Mouse (Mus musculus) adrenal gland, postnatal 36 days (tissue): ENCODE measurements at regions not wholly inside any gene's neighbourhood (a gene's known extent, or its start where the extent isn't known, plus 50 kb on each side); places are given as distances from the start of the nearest gene placed in this dataset.

Experiments used
- DNase-seq, 2 experiments: peaks; one replicate each; pipeline ENCODE4 v3.0.0; 2021; ENCODE audit warnings: mixed read lengths in 1 of 2

GRCm38 (mm10) chr13:102132696-102133095, 364.7 kb upstream of the Pik3r1 start:
- DNase-seq = no peak

DNA sequence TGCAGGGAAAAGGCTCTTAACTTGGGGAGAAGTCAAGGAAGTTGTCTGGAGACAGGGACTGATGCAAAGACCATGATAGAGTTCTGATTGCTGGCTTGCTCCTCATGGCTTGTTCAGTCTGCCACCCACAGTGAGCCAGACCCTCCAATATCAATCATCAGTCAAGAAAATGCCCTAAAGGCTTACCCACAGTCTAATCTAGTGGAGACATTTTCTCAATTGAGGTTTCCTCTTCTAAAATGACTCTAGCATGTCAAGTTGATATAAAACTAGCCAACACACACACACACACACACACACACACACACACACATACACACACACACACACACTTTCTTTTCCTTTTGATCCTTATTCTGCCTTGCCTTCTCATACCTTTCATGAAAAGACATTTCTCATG, 367.2 kb upstream of the Pik3r1 start:
- no peak for DNase-seq

DNA sequence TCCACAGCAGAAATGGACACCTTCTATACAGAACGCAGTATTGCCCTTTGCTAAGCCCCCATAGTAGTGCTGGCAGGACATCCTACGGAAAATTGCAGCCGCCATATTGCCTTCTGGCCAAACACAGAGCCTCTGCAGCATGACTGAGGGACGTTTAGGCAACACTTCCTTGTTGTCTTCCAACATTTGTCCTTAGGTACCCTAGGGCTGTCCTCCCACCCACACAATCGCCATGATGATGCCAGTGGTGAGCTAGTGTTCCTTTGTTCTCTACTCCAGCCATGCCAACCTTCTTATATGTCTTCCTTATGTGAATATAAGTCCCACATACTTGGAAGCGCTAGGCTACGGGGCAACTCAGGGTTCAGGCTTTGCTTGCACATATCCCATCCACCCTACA, 375.0 kb upstream of the Pik3r1 start:
- no peak for DNase-seq

DNA sequence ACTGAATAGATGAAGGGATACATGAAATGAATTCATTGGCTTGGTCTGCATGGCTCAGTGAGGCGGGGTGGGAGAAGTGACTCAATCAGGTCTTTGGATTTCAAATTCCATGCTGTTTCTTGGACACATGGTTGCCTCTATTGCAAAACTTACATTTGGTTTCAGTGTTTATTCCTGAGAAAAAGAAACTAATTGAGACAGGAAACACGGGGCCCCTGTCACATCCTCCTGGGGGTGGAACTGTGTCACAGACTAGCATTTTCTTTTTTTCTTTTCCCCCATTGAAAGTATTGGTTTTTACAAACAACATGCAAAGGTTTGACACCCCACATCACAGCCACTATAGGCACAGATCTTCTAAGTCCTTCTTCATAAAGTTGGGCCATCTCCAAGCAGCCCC, 375.8 kb upstream of the Pik3r1 start:
- DNase-seq = no peak

DNA sequence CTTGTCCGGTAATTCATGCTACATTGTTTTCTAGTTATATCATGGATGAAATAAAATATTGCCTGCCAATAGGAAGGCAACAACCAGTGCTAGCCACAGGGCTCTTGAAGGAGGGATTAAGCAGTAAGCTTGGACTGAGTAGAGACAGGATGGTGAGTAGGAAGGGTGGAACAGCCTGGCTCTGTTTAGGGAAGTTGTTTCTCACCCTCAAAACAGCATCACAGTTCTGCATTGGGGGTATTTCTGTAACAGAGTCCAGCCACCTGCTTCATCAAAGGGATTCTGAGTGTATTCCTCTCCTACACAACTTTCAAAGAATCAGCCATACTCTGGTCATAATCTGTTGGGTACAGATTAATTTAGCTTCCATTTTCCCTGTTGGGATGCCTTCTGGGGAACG, 380.0 kb upstream of the Pik3r1 start:
- DNase-seq = no peak

- DNase-seq = no peak
These were observed 386.0 kb upstream of the Pik3r1 start for GRCm38 (mm10) chr13:102153785-102154608.

- DNase-seq = no peak
These were observed 386.5 kb upstream of the Pik3r1 start for GRCm38 (mm10) chr13:102154609-102154899.

DNA sequence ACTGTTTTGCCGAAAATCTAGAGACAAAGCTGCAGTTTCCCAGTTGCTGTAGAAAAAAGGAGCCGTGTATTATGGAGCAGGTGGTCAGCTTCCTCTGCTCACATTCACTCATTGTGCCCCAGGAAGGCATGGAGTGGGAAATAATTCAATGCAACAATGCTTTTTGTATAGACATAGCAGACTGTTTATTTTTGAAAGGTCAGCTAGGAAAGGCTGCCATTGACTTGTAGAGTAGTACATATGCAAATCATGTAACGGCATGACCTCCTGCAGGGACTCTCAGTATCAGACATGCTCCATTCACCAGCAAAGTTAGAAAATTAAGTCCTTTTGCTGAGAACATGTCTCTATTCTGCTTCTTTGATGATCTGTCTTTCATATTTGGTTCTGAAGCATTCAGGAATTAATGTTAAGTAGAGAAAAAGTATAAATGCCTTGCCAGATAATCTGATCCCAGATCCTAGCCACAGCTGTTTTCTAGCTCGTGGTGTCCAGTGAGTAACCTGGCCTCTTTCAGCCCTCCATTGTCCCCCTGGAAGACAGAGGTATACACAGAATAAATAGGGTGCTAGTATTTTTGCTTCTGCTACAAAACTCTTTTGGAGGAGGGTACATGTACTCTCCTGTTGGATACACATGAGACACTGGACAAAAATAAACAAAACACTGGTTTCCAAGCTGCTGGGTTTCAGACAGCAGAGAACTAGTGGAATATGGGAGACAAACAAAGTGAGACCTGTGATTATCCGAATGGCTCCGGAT, 389.5 kb upstream of the Pik3r1 start:
- no peak for DNase-seq

GRCm38 (mm10) chr13:102173382-102174234, 405.6 kb upstream of the Pik3r1 start:
- DNase-seq = no peak

DNA sequence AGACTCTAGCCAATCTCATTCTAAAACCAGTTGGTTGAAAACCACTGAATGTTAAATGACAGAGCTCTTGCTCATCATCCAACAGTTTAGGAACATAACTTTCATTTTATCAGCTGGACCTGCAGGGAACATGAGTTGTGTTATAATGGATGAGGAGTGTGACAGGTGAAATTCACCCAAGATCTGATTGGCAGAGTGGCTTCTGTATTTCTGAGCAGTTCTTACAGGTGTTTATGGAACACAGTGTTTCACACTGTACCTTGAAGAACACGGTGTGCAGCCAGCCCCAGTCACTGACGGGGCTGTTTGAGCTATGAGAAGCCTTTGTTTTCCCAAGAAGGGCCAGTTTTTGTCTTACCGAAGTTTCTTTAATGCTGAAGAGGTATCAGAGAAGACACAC, 406.4 kb upstream of the Pik3r1 start:
- DNase-seq = no peak

GRCm38 (mm10) chr13:102174896-102175295, 406.9 kb upstream of the Pik3r1 start:
- no peak for DNase-seq

DNA sequence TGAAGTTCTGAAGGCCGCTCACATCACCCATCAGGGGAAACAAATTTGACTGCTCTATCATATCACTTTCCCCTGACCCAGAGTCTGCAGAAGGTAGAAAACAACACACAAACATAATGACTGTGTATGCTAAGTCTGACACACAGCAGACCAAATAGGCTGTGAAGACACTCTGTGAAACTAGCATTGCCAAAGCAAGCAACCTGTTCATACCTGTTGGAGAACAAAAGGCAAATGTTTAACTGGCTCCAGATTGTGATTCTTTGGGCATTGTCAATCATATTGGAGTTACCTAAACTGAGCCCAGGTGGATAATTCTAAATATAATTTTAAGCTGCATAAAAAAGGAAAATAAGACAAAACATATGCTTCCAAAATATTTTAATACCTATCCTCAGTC, 407.4 kb upstream of the Pik3r1 start:
- DNase-seq = no peak

- DNase-seq = no peak
These were observed 408.4 kb upstream of the Pik3r1 start for GRCm38 (mm10) chr13:102176456-102176855.

- no peak for DNase-seq
These were observed 426.7 kb upstream of the Pik3r1 start for GRCm38 (mm10) chr13:102194716-102195115.

DNA sequence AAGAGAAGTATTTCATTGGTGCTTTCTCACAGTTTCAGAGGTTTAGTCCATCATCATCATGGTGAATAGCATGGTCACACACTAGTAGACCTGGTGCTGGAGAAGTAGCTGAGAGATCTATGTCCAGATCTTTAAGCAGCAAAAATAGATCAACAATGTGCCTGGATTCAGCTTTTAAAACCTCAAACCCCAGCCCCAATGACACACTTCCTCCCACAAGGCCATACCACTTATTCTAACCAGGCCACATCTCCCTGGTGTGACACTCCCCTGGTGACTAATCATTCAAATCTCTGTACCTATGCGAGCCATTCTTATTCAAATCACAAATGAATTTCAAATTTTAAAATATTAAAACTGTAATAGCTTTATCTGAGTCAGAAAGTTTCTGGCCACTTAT, 434.3 kb upstream of the Pik3r1 start:
- no peak for DNase-seq

GRCm38 (mm10) chr13:102218486-102218885, 450.5 kb upstream of the Pik3r1 start:
- DNase-seq = no peak

DNA sequence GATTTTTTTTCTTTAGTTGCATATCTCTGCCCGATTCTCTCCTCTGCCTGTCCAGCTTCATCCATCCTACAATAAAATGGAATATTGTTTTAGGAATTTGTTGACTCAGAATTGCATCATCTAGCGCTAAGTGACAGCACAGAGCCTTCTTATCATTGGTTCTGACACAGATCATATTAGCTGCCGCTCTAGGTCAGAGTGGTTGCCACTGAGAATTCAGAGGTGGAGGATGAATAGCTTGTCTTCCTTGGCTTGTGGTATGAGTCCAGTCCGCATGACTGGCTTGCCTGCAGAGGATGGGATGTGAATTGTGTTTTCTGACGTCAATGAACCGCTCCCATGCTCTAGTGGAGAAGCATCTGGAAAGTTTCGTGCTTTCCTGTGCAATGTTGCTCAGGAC, 462.3 kb upstream of the Cd180 start:
- DNase-seq = no peak

DNA sequence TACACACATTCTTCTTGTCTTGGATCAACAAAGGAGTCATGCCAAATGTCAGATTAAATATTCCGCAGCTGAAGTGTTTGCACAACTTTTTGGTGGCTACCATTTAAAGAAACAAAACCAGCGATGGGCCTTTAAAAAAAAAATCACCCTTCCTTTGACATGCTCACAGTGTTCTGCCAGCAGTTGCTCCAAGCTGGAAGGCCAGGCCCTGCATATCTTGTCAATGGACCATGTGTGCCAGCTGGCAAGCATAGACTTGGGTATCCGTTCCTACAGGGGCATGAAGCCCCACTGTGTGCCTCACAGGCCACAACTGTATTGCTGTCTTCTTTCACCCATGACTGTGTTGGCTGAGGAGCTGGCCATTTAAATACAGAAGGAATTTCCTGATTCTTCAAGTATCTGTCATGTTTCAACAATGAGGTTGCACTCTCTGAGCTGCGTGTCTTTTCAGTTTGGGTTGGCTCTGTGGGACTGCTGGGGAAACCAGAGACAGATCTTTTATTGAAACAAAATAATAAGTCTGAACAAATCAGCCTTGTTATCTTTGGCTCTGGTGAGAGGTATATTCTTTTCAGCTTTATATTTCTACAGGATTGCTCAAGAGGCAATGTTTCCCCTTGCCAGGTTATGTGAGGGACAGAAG, 460.9 kb upstream of the Cd180 start:
- no peak for DNase-seq

DNA sequence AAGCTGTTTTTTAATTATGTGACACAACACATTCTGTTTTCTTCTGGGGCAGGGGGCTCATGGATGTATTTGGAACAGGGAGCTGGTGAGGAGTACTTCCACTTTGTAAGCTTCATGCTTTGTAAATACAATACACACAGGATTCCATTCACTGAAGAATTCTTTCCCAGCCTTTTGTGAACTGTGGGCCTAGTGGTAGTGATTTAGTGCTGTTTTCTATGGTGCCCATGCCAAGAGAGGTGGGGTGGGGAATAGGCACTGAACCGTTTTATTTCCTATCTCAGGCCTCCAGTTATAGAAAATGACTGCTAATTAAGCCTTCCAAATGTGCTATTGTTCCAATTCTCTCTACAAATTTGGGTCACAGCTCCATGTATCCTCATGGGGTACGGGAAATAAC, 442.5 kb upstream of the Cd180 start:
- DNase-seq = no peak

DNA sequence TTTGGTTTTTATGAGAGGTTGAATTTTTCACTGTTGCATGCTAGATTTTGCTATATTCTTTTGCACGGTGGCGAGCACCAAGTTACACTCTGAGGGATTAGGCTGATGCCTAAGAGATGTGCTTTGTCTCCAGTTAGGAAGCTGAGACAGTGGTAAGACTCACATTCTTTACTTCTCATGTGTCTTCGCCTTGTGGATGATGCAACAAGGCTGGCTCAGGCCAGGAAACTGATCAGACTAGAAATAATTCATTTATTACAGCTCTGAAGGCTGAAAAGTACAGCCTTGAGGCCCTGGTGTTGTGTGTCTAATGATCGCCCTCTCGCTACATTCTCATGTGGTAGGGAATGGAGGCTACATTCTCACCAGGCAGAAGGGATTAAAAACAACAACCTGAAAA, 441.6 kb upstream of the Cd180 start:
- DNase-seq = peak in 1 of 2 experiments; percentile 10

DNA sequence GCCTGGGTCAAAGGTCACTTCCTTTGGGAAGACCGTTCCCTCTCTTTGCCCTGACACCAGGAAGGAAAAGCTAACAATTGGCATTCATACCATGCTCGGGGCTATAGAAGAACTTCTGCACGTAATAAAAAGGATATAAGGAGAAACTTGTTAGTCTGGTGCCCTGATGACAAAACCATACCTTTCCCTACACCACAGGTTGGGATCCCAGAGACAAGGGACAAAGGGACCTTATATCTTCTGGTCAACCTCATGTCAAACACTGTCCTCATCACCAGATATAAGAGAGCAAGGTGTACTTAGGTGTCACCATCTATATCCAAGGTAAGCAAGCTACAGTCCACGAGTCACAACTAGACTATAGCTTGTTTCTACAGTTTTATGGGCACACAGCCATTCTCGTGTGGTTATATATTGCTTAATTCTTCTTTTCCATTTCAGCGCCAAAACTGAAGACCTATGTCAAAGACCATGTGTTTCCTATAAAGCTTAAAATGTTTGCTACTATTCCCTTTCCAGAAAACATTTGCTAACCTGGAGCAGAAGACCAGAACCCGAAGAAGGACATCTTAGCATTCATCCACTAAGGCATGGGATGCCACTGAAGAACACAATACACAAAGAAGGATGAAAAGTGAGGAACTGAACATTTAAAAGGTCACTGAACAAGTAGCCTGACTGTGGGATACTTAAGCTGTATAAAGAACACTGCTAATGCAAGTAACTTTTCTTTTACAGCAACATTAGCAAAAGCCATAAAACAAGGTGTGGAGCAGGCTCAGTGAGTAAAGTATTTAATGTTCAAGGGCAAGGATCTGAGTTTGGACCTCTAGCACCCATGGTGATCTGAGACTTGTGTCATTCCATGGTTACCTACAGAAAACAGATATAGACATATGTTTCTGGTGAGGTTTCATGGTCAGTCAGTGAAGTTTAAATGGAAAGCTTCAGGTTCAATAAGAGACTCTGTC, 437.7 kb upstream of the Cd180 start:
- DNase-seq = no peak
